Mouse (Mus musculus) left cerebral cortex, adult 9 months (tissue): ENCODE measurements at regions not wholly inside any gene's neighbourhood (a gene's known extent, or its start where the extent isn't known, plus 50 kb on each side); places are given as distances from the start of the nearest gene placed in this dataset.

Experiments
- DNase-seq, 2 experiments: peaks; one replicate each; pipeline ENCODE4 v3.0.0; 2022; ENCODE audit warnings: low spot score in 2 of 2

DNA sequence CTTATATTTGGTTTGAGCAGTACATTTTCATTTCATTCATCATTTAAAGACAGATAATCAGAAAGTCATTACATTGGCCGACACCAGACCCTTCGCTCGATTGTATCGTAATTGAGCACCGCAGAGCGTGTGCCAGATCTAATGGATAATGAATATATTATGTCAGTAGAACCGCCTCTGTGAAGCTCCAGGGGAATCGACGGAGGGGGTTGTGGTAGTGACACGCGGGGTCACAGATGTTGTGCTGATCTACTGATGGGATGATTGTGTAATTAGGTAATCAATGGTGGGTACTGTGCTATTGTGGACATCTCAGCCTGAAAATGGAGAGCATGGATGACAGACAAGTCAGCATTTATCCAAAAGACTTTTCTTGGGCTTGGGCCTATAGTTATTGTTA lies 414.3 kb upstream of the Tenm2 start:
- no peak for DNase-seq

DNA sequence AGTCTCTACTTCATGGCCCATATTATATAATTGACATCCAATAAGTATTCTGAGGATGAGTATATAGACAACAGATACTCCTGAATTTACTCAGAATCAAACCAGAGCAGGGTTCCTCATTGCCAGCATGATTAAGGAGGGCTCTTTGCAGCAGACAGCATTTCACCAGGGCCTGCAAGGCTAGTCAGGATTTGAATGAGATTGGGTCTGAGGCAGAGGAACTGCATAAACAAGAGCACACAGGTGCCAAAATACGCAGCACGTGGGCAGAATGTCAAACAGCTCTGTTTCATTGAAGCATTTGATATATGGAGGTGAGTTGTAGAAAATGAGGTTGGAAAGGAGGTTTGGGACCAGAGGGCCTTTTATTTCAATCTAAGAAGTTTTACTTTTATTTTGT lies 387.5 kb upstream of the Tenm2 start:
- no peak for DNase-seq

DNA sequence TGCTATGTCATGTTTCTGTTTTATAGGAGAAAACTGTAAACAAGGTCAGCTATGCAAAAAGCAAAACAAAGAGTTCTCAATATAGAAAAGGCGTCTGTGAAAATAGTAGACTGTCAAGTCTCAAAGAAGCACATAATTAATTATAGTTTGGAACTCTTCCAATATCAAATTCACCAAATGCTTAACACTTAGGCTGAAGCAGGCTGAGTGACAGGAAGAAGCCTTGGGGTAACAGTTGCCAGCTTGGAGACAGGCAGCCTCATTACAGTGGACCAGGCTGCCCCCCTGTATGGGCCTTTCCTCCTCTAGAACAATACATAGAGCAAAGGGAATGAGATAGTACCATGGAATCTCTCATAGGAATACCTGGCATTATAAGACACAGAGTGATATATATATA lies 364.8 kb upstream of the Tenm2 start:
- DNase-seq = no peak

DNA sequence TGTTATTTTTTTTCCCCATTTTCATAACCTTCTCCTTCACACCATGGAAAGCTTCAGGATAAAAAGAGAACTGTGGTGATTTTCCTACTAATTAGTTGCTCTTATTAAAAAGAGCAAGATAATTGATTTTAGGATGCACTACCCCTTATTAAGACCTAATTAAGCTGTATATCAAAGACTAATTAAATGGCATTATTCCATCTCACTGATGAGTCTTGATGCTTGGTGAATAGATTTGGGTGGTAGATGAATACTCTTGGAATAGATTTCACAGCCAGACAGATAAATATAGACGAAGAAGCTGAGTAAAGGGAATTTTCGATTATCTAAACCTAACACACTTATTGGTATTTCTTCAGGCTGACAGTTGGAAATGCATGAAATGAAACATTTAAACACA lies 346.5 kb upstream of the Tenm2 start:
- DNase-seq = no peak

DNA sequence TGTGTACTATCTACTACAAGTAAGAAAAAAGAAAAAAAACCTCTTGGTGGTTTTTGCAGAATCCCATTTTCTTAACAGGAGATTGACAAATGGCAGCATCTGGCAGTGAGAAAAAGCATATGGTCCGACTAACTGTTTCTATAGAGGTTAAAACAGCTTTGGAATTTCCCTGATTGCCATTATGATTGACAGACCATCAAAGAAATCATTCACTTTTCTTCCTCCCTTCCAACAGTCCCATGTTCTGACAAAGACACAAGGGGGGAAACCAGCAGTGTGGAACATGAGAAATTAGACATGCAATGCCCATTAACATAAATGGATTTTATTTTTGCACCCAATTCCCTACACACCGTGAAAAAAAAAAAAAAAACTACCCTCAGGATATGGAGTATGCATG lies 297.9 kb upstream of the Tenm2 start:
- DNase-seq = no peak

DNA sequence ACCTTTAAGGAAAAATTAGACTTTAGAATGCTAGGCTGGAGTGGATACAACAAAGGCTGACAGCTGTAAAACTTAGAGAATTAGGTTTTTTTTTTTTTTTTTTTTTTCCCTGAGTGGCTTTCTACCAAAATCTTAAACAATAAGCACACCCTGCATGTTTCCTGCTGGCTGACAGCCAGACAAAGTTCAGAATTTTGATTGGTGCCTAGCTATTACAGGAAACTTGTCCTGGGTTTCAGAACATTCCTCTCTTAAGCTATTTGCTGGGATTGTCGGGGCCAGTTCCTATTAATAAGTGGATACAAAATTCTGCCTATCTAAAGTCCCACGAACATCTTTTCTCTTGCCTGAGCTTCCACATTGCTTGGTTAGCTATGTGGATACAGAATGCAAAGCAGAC lies 296.7 kb upstream of the Tenm2 start:
- no peak for DNase-seq

DNA sequence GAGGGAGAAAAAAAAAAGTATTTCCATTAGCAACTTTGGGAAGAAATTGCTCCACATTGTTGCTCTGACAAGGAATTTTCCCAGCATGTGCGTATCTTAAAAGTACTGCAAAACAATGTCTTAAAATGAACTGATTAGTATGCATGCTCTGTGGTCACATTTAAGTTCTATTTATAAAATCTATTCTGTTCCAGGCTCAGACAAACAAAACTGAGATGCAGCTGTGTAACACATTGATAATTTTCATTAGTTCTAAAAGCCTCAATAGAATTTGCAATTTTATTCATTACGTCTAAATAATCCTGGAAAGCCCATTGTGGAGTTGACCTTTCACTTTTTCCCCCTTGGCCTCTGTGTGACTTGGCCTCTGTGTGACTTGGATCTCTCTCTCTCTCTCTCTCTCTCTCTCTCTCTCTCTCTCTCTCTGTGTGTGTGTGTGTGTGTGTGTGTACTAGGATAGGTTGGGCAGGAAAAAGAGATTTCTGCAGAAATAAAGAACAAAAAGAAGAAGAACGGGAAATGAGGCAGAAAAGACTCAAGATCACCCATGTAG lies 262.8 kb upstream of the Tenm2 start:
- DNase-seq = no peak

DNA sequence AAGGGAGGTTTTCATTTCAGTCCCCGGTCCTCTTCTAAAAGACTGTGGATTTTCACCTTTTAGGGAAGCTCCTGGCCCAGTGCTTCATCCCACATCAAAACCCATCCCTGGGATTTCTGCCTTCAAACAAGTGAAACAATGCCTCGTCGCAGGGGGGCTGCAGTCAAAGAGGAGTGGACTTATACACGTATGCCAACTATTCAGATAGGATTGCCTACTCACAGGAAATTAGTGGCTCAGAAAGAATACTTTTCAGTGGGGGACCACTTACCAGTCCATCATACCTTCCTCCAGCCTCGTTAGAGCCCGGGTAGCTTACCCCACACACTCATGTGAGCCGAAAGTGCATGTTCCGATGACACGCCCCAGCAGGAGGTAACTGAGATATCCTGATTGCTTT lies 262.1 kb upstream of the Tenm2 start:
- no peak for DNase-seq

DNA sequence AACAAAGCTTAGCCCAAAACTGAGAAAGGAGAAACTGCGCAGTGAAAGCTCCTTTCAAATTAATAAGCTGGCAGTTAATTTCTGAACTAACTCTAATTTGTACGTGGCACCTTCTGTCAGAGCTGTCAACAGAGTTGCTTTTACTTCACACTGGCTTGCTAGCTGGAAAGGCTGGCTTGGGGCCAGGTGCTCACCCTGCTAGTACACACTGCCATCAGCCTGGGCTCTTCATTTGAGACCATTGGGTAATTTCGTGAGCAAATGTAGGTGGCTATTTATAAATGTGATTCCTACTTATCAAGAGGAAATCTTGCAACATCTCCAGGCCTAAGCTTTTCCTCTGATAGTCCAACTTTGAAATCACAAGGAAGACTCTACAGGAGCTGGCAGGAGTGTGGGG lies 244.5 kb upstream of the Tenm2 start:
- no peak for DNase-seq

DNA sequence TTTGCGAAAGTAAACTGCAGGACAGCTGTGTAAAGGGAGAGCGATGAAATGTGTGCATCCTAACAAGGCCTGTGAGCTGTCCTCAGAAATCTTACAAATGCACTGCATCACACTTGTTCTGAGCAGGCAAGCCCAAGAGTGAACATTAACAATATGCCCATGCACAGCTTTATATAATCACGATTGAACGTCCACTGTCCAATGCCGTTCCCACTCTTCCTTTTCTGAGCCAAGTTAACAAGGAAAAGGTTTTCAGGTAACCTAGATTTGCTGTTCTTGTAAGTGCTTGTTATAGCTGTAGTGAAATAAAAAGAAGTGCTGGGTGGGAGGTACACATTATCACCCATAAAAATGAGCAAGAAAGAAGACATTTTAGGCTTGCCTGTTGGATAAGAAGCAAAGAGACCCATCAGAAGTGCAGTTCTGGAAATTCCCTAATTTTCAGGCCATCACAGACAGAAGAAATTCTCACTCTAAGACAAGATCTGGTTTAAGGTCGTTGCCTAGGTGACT lies 243.3 kb upstream of the Tenm2 start:
- DNase-seq = peak in 1 of 2 experiments; percentile 12

DNA sequence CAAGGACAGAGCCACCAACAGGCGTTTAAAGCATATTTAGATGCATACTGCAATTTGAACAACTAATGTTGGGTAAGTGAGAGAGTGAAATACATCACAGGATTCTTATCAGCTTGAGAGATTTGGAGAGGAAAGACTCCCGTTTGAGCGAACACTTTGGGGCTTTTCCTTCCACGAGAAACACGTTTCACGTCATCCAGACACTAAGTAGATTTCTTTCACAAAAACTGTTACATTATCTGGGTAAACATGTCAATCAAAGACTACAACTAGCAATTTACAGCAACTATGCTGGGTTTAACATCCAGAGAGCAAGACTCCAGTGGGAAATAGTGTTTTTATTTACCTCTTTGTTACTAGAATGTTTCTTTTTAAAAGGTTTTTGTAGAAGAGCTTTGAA lies 238.3 kb upstream of the Tenm2 start:
- no peak for DNase-seq

DNA sequence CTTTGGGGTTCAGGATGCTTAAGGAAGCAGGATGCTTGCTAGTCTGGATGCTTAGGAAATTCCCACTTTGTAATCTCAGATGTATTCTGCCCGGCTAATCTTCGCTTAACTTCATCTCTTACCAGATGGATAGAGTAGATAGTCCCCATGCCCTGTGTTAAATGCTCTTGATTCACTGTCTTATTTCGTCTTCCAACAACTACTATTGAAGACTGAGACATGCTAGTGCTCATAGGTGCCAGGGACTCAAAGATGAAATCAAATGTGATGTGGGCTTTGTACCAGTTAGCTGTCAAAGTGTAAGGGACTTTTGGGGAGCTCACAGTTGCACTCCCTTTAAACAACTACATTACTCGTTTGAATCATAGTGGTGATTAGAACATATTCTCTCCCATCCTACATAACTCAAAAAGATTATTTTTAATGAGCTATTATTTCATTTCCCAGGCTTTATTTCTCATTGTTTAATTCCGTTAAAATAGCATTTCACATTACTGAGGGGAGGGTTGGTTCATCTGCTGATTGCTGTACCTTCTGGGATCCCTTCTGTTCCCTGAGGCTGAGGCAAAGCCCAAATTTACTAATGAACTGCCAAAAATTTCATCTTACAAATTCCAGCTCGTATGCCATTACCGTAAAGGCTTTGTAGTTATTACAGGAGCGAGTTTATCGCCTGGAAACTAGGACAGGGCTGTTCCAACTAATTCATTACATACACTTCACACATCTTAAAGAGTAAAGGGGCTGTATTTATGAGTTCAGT lies 228.1 kb upstream of the Tenm2 start:
- DNase-seq = no peak

DNA sequence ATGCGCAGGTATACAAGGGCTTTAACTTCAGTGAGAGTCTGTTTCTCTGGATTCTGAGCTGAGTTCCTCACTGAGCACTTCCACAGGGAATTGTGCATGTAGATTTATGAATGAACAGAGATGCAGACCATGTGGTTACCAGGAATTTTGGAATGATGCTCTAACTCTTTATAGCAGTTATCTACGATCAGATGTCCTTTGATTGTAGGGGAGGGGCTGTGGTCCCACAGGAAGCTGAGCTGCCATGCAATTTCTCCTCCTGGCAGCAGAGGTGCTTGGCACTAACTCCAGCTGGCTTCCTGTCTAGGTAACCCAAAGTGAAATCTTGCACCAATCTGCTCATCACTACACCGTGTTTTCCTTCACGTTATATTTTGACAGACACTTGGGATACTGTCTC lies 226.6 kb upstream of the Tenm2 start:
- no peak for DNase-seq

DNA sequence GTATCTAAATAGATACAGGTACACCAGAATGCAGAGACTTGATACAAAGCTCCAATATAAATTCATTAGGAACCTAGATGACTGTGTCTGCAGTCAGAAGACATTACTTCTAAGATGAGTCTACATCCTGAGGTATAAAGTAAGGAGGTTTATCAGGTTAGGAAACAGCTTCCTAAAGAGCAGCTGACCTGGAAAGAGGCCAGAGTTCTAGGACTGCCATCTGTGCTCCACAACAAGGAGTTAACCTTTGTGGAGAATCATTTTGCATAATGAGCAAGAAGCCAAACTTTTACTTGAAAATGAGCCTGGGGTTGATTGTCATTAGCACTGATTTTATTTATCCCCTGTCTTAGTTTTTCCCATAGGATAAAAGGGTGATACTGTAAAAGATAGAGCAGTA lies 211.6 kb upstream of the Tenm2 start:
- no peak for DNase-seq

DNA sequence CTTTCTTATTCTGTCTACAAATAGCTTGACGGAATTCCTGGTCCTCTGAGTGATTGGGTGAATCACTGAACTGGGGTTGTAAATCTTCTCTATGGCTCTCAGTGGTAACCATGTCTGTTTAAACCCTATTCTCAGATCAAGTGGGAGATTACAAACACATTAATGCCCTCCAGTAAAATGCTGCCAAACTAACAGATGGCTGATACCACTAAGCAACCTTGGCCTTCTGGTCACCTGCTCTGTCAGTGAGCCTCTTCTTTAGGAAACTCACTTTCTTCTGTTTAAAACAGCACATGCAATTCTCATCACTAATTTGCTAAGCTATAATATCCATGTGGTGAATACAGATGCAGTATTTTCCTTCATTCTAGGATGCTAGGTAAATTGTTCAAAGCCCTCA lies 210.9 kb upstream of the Tenm2 start:
- DNase-seq = no peak

DNA sequence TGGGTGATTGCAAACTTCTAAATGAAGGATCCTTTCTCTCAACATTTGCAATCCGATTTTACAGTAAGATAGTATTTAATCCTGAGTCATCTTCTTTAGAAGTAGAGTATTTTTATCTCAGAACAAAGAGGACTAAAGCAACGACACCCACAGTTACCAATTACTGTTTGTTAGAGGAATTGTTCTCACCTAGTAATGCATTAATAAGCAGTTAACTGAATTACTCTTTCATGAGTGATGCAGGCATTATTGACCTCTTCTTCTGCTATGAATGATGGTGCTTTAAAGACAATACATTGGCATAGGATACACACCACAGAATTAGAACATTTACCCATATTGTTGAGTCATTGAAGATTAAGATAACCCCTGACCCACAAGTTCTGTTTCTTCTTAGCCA lies 207.0 kb upstream of the Tenm2 start:
- DNase-seq = no peak

DNA sequence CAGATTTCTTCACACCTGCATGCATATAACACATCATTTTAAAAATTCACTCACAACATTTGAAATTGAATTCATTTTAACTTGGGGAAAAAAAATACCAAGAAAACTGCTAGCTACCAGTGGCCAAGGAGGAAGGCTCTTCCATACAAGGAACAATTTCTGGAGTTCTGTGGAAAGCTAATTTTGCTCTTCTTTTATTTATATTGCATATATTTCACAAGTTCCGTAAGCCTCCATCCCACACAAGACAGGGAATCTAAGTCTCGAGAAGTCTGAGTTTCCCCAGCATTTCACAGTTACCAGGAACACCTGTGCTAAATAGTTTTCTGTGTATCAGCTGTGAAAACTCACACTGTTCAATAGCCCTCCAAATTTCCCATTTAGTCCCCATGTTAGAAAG lies 198.8 kb upstream of the Tenm2 start:
- peak in 1 of 2 experiments; percentile 11 for DNase-seq

DNA sequence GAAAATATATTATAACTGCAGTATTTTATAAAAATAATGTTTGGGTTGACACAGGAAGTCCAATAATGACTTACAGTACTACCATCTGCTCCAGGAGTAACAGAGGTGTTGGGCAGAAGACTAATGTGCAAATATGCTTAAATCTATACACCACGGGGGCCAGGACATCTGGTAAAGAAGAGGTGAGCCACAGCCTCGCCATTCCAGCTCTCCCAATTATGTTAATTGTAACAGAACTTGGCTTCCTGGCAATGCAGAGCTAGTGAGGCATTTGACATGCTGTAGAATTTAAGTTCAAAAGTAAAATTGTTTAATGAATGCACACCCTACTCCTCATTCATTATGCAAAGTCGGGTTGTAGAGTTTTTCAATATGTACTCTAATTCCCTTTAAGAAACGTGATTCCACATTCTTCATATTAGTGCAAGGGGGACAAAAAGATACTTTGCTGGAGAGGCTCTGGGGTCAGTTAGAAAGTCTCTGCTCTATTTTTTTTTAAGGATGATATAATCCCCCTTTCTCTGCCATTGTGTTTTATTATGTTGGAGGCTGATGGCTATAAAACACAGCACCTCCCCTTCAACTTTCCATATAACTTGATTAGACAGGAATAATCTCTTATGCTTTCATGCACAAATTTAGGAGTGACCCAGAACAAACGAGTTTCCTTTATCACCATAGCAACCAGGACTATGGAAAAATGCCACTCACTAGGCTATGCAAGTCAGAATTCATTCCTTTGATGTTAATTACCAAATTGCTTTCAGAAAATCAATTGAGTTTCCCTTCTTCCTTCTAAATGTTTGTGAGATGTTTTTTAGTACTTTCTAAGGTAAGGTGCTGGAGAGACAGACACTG lies 188.8 kb upstream of the Tenm2 start:
- DNase-seq = no peak

DNA sequence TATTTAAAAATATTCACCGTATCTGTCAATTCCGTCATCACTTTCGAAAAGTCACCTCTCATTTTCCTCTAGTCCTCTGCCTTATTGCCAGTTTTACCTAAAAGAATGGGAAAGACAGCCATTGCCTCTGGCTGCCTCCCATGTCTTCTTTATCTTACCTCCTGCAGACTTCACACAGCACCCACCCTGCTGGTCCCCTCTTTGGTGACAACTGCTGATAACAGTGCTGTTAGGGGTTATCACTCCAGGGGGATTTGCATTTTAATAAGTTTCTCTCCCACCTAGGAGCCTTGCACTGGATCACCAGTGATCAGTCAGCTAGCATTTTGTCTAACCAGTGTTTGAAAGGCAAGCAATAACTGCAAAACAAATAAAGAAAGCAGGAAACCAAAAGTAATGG lies 177.1 kb upstream of the Tenm2 start:
- no peak for DNase-seq

DNA sequence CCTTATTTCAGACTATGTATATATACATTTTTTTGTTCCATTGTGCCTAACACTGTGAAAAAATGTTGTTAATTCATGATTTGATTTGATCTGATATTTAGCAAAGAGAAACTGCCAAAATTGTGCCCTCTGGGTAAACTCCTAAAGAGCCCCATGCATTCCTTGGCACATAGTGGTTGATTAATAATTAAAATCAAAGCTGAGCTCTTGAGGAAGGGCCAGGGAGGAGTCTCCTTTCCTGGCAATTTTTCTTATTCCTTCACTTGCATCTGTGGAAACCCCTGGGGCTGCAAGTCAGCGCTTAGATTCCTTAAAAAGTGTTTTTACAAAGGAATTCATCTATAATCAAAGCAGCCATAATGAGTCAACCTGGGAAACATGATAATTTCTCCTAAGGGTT lies 132.2 kb upstream of the Tenm2 start:
- no peak for DNase-seq

DNA sequence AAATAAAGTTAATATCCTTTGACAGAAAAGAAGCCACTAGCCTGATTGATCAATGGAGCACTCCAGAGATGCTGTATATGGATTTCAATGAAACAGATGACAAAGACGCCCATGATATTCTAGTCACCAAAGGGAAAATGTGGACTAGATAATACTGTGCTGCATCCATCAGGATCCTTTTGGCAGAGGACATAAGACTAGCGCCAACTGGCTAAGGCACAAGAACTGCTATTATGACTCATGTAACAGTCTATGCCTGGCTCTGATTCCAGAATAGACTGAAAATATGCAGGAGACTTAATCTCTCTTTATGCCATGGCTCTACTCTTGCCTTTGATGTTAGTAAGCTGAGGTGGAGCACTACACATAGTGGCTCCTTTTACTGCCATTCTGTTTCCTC lies 128.7 kb upstream of the Tenm2 start:
- DNase-seq = peak; percentile 14 to 73

DNA sequence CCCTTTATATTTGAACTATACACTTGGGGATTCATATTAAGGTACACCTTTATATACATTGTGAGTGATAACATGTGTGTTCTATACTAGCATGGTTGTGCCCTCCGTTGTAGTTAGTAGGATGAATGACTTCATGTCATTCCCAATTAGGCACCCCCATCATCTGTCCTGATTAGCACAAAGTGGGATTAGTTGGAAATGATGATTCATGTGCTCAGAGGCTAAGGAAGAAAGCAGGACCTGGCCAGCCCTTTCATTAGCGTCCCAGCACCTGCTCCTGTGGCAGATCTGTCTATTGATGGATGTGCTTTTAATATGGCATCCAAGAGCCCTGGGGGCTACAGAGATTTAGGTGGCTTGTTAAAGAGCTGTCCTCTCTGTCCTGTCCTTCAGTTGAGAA lies 119.3 kb upstream of the Tenm2 start:
- no peak for DNase-seq

DNA sequence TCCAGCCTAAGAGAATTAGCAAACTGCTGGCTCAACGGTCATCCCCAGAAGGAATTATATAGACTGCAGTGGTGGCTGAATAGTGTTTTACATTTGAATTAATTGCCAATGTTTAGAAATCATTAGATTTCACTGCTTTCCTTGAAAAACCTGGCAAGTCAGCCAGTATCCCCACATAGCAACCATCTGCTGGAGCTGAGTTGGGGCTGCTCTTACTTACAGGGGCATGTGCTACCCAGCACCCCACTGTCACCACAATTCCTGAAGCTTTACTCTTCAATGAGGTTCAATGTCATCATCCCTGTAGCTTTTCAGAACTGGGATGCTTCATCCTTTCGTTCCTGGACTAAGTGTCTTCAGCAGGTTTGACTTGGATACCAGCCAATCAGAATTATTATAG lies 73.9 kb upstream of the Tenm2 start:
- DNase-seq = no peak
